Mouse (Mus musculus) erythroblast, adult 5-6 weeks (primary cell): Measurements from ENCODE around the gene Nans. TPM values are rescaled to one million over a fixed set of nuclear protein-coding genes. Genes with fewer than 3 reads are reported as not detected.
A peak's percentile ranks its signal among the peaks of the same experiment; 100 is the strongest.

Experiments
- ATAC-seq: replicated peaks from 2 replicates; pipeline ENCODE4 v1.8.0; 2016; ENCODE audit warnings: moderate number of reproducible peaks, mild to moderate bottlenecking, moderate TSS enrichment, inconsistent platforms; ENCODE audit not compliant: poor library complexity, low FRiP score, severe bottlenecking
- total RNA-seq, 2 experiments: library from RNA; stranded (forward) in 1 of 2; stranded (reverse) in 1 of 2; fragments of 150-400 nt in 1 of 2; fragments of 200-764, 138-1000 nt in 1 of 2; gene quantifications; 2 replicates each; pipeline versions ENCODE4 v1.2.3 to v1.2.4; 2015 to 2017; ENCODE audit warnings: low replicate concordance in 2 of 2

The Nans gene
- total RNA-seq, 2 experiments from 2014 or later: 13.1 to 25.7 TPM

GRCm38 (mm10) chr4:46475101-46475500 lies 13.9 kb upstream of the Nans start:
- no peak for ATAC-seq

DNA sequence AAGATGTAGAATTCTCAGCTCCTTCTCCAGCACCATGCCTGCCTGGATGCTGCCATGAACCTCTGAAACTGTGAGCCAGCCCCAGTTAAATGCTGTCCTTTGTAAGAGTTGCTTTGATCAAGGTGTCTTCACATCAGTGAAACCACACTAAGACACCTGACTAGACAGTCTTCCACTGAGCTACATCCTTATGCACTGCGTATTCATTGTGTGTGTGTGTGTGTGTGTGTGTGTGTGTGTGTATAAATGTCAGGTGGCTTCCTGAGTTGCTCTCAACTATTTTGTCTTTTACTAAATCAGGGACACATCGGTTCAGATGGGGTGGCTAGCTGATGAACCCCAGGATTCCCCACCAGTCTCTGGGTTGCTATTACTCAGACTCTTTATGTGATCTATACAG lies 10.0 kb upstream of the Nans start:
- ATAC-seq: no peak

- ATAC-seq: no peak
Observed at GRCm38 (mm10) chr4:46485696-46486417, 3.2 kb upstream of the Nans start.

DNA sequence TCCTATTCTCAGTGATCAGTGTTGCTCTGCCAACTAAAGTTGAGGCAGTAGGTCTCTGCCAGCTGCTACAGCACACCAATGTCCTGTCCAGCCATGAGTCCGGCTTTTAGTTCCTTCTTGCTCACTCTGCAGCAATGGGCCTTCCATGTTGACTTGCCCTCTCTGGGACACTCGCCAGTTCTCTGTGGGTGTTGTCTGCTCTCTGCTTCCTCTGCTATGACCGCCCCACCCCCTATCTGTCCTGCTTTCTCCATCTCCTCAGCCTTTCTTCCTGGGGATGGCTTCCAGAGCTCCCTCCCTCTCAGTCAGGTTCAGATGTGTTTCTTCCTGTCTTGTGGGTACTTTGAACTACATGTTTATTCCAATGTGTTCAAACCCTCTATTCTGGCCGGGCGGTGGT lies 1.7 kb upstream of the Nans start:
- ATAC-seq: no peak

DNA sequence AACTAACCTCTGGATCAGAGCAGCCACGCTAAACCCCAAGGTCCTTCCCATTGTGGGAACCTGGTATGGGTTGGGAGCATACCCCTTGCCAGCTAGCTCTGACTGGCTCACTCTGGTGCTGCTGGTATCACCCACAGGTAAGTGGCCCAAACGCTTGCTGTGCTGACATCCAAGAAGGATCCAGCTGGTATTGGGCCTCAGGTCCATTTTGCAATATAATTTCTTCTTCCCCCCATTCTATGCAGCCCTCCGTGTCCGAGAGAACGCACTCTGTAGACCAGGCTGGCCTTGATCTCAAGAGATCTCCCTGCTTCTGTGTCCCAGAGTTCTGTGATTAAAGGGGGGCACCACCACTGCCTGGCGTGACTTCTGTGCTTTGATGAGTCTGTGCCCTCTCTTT lies 4.0 kb downstream of the Nans start:
- no peak for ATAC-seq

DNA sequence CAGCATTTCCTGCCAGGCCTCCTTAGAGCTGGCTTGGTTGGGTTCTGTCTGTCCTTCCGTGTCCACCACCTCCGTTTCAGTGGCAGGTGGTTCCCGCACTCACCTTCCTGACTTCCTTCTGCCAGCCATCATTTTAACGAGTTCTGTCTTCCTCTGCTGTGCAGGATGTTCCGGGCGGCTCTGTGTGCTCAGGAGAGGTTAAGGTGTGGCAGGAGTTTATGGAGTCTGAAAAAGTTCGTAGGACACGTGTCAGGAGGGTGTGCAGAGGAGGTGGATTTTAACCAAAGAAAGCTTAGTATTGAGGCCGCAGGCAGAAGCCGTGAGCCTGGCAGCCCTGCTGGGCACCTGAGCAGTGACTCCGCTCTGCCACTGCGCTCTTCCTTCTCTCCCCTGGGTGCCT lies 6.5 kb downstream of the Nans start:
- no peak for ATAC-seq

DNA sequence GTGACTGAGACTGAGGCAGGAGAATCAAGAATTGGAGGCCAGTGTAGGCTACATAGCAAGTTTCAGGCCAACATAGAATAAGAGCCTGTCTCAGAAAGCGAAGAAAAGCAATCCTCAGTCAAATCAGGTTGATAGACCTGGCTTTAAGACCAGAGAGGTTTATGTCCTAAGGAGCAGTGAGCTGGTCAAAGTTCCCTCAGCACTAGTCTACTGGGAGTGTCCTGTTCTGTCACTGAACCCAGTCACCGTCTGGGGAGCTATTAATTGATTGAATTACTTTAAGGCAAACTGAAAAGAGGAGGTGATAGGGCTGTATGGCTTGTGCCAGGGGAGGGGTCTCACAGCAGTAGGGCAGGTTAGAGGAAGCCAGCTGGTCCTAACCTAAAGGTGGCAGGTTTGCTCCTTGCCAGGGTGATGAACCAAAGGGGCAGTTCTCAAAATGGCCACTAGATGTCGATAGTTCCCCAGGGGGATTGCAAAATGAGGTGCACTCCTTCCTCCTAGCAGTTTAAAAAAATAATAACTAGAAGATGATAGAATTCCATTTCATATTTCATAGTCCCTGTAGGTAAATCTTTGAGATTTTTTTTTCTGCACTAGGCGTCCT lies 8.3 kb downstream of the Nans start:
- ATAC-seq: peak; percentile 80

GRCm38 (mm10) chr4:46498511-46498910 lies 9.5 kb downstream of the Nans start:
- 0 out of 2 replicates have a peak, but pooled peaks have one; percentile 2 for ATAC-seq

DNA sequence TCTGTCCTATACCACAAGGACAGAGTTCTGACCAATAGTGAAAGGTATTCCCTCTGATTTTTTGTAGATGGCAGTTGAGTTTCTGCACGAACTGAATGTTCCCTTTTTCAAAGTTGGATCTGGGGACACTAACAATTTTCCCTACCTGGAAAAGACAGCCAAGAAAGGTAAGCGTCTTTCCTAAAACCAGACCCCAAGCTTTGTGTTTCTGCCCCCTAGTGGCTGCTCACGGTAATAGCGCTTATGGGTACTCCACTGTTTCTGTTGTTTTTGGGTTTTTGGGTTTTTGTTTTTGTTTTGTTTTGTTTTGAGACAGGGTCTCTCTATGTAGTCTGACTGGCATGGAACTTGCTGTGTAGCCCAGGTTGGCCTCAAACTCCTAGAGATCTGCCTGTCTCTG lies 9.9 kb downstream of the Nans start:
- peak; percentile 40; the same call in 1 of the 2 replicates for ATAC-seq

DNA sequence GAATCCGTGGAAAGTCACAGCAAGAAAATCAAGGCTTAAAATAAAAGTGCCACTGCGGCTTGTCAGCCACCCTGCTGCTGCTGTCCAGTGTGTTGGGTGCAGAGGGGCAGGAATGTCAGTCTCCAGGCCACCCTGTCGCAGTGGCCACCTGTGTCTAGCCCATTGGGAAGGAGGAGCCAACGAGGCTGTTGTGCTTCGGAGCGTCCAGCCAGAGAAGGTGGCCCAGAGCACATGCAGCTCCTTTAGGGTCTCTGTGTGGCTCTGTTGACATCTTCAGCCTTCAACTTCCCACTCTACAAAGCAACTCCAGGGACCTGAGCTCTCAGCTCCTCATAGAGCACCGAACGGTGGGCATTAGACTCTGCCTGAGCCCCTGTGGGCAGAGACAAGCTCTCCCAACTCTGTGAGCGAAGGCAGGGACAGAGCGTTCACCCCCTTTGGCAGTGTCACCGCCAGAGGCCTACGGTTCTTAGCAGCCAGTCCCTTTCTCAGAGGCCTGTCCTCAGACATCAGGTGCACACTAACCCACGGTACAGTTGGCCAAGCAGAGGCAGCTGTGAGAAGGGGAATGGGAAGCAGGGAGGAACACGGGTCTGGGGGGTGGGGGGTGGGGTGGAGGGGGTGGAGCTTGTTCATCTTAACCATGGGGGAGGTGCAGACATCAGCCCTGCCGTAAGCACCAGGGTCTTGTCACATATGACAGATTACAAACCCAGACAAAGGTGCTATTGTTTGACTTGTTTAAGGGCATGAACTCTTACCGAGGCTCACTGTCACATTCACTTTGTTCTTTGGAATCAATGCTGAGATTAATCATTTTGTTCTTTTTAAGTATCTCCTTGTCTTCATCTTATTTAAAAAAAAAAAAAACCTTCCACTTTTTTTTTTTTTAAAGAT lies 13.8 kb downstream of the Nans start:
- ATAC-seq: no peak

- no peak for ATAC-seq
Observed at GRCm38 (mm10) chr4:46503881-46504280, 14.8 kb downstream of the Nans start.

- no peak for ATAC-seq
Observed at GRCm38 (mm10) chr4:46505361-46506057, 16.5 kb downstream of the Nans start.

DNA sequence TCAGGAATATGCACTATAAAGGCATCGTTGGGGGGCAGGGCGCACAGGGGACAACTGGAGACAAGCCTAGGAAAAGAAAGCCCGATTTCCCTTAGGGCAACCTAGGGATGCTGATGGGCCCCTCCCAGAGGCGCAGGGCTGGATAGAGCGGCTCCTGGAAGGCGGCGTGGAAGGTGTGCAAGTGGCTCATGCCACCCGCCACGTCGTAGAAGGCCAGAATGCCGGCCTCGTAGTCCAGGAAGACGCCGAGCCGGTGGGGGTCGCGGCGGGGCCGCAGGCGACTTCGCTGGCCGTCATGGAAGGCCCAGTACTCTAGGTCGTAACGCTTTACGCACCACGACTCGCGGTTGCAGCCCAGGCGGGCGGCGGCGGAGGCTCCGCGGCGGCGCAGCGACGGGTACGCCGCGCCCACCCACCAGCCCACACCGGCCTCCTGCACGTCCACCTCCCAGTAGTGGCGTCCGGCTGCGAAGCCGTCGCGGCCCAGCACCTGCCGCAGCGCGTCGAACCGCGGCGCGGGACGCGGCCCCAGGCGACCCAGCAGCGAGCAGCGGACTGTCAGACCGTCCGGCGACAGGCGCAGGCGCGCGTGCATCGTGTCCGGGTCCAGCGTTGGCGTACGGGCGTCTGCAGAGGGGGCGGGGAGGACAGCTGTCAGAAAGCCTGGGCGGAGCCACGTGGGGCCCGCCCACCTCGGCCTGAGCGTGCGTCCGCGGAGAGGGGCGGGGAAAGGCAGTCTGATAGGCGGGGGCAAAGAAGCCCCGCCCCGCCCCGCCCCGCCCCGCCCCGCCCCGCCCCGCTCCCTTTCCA lies 18.0 kb downstream of the Nans start:
- ATAC-seq: peak; percentile 96

DNA sequence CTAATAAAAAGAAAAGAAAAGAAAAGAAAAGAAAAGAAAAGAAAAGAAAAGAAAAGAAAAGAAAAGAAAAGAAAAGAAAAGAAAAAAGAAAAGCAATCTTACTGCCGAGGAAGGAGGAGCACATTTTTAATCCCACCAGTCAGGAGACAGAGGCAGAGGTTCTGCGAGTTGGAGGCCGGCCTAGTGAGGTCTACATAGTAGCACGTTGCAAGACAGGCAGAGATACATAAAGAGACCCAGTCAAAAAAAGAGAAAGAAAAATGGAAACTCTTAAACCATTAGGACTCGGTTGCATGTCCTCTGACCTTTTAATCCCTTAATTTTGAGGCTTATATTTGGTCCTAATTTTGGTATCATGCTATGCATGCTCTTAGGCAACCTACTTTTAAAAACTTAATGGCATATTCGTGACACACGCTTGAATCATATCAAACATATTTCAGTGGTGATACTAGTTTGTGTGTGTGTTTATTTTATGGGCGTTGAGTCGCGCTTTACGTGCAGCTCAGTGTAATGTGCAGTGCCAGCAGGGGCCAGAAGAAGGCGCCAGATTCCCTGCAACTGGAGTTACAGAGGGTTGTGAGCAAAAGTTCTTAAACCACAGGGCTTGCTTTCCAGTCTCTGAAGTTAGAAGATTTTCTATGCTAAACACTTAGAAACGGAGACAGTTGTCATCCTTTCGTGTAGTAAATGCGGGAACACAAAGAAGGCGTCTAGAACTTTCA lies 18.9 kb downstream of the Nans start:
- ATAC-seq: peak; percentile 76

GRCm38 (mm10) chr4:46520491-46520890 lies 31.4 kb downstream of the Nans start:
- no peak for ATAC-seq

GRCm38 (mm10) chr4:46521457-46521856 lies 32.4 kb downstream of the Nans start:
- no peak for ATAC-seq

DNA sequence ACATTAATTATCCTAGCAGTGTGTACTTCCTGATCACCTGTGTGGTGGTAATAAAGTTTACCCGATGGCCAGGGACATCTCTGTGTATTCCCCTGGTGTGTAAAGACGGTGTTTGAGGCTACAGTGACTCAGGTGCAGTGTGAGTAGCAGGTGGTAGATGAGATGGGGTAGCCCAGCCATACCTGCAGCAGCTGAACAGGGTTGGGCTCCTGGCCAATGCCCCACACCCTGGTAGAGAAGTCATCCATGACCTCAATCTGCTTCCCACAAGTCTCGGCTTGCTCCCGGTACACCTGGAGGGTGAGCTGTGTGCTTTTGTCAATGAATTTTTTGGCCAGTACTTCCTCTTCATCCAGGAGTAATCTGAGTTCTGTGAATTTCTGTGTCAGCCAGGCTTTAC lies 34.3 kb downstream of the Nans start:
- ATAC-seq: no peak

- ATAC-seq: no peak
Observed at GRCm38 (mm10) chr4:46526226-46526625, 37.2 kb downstream of the Nans start.
